Mouse (Mus musculus) brain, embryonic 14.5 days (tissue): ENCODE results near the gene Crybb2.

Experiments used
- CTCF ChIP-seq: fragments of 200-500 bp; IDR thresholded peaks from 2 replicates; pipeline ENCODE4 v1.5.1; 2012; ENCODE audit warnings: inconsistent platforms, mild to moderate bottlenecking, moderate library complexity, borderline replicate concordance; ENCODE audit not compliant: insufficient read depth, insufficient read length; ENCODE audit errors: extremely low read depth
- POLR2A ChIP-seq: fragments of 200-500 bp; IDR thresholded peaks from 2 replicates; pipeline ENCODE4 v1.6.1; 2012; ENCODE audit warnings: mild to moderate bottlenecking, inconsistent platforms, borderline replicate concordance; ENCODE audit not compliant: poor library complexity, insufficient read depth, insufficient read length, severe bottlenecking; ENCODE audit errors: extremely low read depth

- TF ChIP-seq POLR2A (no peak), CTCF (no peak)
These were observed 35.1 kb upstream of the Crybb2 start for GRCm38 (mm10) chr5:113105035-113105434.
